Mouse (Mus musculus) embryonic facial prominence, embryonic 11.5 days (tissue): ENCODE data around the gene Dnajb14. TPM values are rescaled to one million over a fixed set of nuclear protein-coding genes. Genes with fewer than 3 reads are reported as not detected.

Experiments used
- ATAC-seq: fragments of 200-750 bp; cut with Nextera tagmentation; replicated peaks from 2 replicates; pipeline ENCODE4 v1.8.0; 2017; ENCODE audit warnings: low read depth; ENCODE audit not compliant: insufficient number of reproducible peaks, low FRiP score, low TSS enrichment
- DNase-seq: peaks from one replicate; pipeline ENCODE4 v3.0.0-alpha.2; 2015; ENCODE audit warnings: low spot score
- H3K27ac ChIP-seq: fragments of 300-500 bp; sonication (generic); replicated peaks from 2 replicates; pipeline ENCODE4 v1.5.1; 2014; ENCODE audit warnings: mild to moderate bottlenecking, low read depth, low read length, control low read depth
- H3K27me3 ChIP-seq: fragments of 300-500 bp; sonication (generic); 2 replicates; pipeline ENCODE4 v1.6.1; 2014; ENCODE audit warnings: mild to moderate bottlenecking, low read length, moderate library complexity, mixed read lengths; ENCODE audit not compliant: control insufficient read depth, insufficient read depth
- H3K36me3 ChIP-seq: fragments of 300-500 bp; sonication (generic); replicated peaks from 2 replicates; pipeline ENCODE4 v1.6.1; 2014; ENCODE audit warnings: low read depth, mild to moderate bottlenecking, low read length, moderate library complexity, mixed read lengths; ENCODE audit not compliant: control insufficient read depth, insufficient read depth
- H3K4me1 ChIP-seq: fragments of 300-500 bp; sonication (generic); 2 replicates; pipeline ENCODE4 v1.6.1; 2014; ENCODE audit warnings: low read length, mixed read lengths; ENCODE audit not compliant: control insufficient read depth, insufficient read depth
- H3K4me2 ChIP-seq: fragments of 300-500 bp; sonication (generic); 2 replicates; pipeline ENCODE4 v1.6.1; 2014; ENCODE audit warnings: low read depth, mild to moderate bottlenecking, control low read depth, low read length, moderate library complexity
- H3K4me3 ChIP-seq: fragments of 300-500 bp; sonication (generic); 2 replicates; pipeline ENCODE4 v1.5.1; 2014; ENCODE audit warnings: low read depth, low read length, control low read depth
- H3K9ac ChIP-seq: fragments of 300-500 bp; sonication (generic); replicated peaks from 2 replicates; pipeline ENCODE4 v1.6.1; 2014; ENCODE audit warnings: mild to moderate bottlenecking, control low read depth, low read length
- H3K9me3 ChIP-seq: fragments of 300-500 bp; sonication (generic); replicated peaks from 2 replicates; pipeline ENCODE4 v1.6.1; 2016; ENCODE audit warnings: mild to moderate bottlenecking, low read length, inconsistent platforms, mixed read lengths; ENCODE audit not compliant: control insufficient read depth
- WGBS: fragments of 180-500 bp; shearing (Covaris S2); extraction: QIAGEN DNeasy Blood & Tissue Kit; methylation state at CpG from one replicate; pipeline ENCODE4 v1.1.7; 2014; 5-methylcytosine and 5-hydroxymethylcytosine counted together
- polyA plus RNA-seq: library from polyadenylated mRNA; unstranded; fragments of >200 nt; fragmentation: Nextera tagmentation; extraction: Ambion mirVana; gene quantifications from 2 replicates; pipeline ENCODE4 v1.2.1, GENCODE M21; 2014

The Dnajb14 gene
- polyA plus RNA-seq, 1 experiment from 2014 or later, result 9.4 TPM

DNA sequence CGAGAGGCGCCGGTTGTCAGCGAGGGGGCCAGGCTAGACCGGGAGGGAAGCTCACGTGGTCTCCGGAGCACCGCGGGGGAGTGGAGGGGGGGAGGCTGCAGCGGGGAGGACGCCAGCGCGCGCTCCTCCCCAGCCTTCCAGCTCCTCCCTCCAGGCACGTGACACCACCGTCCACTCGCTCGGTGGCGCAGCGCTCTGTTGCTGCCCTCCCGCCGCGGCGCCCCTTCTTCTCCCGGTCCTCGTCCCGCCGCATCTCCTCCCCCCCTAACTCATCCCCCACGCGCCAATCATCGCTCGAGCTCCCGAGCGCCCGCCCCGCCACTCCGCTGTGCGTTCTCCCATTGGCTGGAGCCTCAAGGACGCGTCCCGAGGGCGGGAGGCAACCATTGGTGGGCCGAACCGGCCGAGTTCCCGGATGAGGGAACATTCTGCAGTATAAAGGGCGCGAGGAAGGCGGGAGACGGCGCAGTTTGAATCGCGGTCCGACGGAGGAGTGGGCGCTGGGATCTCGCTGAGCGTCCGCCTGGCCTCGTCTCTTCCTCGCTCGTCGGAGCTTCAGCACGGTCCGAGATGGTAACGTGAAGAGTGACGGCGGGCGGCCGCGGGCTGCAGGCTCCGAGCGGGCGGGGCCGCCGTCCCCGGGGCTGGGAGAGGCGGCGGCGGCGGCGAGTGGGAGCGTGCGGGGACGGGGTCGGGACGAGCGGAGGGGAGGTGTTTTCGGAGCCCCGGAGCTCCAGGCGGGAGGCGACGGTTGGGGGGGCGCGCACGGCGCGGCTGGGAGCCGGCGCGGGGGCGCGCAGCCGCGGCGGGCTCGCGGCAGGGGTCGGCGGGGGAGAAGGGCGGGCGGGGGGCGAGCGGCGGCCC is 3.1 kb upstream of the Dnajb14 start, which contains the start of gene H2afz:
Gene H2afz (plus strand): TSS at position 364 of the 864 bp plus-strand sequence.
- Histone ChIP-seq H3K9ac (peak within 1 kb of the TSS; percentile 99), H3K27me3 (no peaks in the 10 kb centered on the region), H3K4me1 (no peaks in the 10 kb centered on the region), H3K9me3 (no peaks in the 10 kb centered on the region), H3K4me3 (peak within 1 kb of the TSS; percentile 87), H3K27ac (peak within 1 kb of the TSS; percentile 99), H3K4me2 (peak within 1 kb of the TSS; percentile 57), H3K36me3 (no peaks in the 10 kb centered on the region)
- under 1% methylated on average over 83 of the region's 115 CpGs for WGBS
- DNase-seq (peak; percentile 99), ATAC-seq (peak; percentile 91)

DNA sequence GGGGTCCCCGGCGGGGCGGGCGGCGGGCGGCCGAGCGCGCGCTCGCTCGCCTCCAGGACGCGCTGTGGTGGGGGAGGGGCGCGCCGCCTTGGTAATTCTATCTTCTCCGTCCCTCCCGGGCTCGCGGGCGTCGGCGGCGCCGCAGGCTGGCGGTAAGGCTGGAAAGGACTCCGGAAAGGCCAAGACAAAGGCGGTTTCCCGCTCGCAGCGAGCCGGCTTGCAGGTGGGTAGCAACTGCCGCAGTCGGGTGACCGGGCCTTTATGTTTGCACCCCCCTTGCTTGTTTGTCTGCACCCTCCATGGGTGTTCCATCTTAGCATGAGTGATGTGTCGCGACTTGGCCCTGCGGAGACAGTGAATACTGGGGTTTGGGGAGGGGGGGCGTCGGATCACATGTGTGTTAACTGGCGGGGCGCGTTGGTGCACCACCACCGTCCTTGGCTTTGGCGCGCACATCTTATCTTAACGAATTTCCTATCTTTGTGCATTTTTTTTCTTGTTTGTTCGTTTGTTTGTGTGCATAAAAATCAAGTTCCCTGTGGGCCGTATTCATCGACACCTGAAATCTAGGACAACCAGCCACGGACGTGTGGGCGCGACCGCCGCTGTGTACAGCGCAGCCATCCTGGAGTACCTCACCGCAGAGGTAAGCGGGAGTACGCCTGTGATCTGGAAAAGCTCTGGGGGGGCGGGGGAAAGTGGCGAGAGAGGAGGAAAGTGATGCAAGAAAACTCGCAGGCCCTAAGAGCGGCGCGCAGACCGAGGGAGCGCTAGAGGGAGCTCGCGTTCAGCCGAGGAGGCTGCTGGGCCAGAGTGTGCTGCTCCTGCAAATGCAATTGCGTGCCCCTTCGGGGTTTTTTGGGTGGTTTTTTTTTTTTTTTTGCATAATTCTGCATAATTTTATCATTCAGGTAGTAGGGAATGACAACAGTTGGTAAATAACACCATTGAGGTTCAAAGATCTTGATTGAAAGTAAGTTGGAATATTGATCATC is 2.2 kb upstream of the Dnajb14 start:
- WGBS, result under 1% methylated on average over 66 of the region's 74 CpGs
- DNase-seq, result peak; percentile 95

DNA sequence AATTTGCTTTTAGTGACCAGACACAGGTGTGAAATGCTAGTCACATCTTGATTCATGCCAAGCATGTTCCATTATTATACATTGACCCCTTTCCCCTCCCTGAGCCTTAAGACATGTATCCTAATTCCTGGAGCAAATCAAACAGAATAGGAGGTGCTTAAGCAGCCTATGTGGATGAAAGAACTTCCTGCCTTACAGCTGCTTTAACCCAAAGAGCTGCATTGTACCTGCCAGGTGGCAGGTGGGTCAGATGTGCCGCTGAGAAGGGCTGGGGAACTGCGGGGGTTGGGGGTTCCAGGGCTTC is 390 bp upstream of the Dnajb14 start:
- Histone ChIP-seq H3K27me3 (no peaks in the 10 kb centered on the region), H3K4me3 (peak overlapping the region; percentile 86), H3K9ac (peak overlapping the region; percentile 97), H3K27ac (peak overlapping the region; percentile 97), H3K36me3 (no peaks in the 10 kb centered on the region), H3K4me1 (no peaks in the 10 kb centered on the region), H3K9me3 (no peaks in the 10 kb centered on the region), H3K4me2 (peak overlapping the region; percentile 92)
- WGBS, result 3% methylated on average over 2 of the region's 2 CpGs
- ATAC-seq, result no peak
- DNase-seq, result no peak

More for the DNA sequence above, 2.2 kb upstream of the Dnajb14 start:
- Histone ChIP-seq H3K4me3 (peak overlapping the region; percentile 87), H3K27ac (peak overlapping the region; percentile 99), H3K27me3 (no peaks in the 10 kb centered on the region), H3K9ac (peak overlapping the region; percentile 99), H3K36me3 (no peaks in the 10 kb centered on the region), H3K4me1 (no peaks in the 10 kb centered on the region), H3K9me3 (no peaks in the 10 kb centered on the region), H3K4me2 (peak overlapping the region; percentile 30)
- ATAC-seq, result peak; percentile 50

DNA sequence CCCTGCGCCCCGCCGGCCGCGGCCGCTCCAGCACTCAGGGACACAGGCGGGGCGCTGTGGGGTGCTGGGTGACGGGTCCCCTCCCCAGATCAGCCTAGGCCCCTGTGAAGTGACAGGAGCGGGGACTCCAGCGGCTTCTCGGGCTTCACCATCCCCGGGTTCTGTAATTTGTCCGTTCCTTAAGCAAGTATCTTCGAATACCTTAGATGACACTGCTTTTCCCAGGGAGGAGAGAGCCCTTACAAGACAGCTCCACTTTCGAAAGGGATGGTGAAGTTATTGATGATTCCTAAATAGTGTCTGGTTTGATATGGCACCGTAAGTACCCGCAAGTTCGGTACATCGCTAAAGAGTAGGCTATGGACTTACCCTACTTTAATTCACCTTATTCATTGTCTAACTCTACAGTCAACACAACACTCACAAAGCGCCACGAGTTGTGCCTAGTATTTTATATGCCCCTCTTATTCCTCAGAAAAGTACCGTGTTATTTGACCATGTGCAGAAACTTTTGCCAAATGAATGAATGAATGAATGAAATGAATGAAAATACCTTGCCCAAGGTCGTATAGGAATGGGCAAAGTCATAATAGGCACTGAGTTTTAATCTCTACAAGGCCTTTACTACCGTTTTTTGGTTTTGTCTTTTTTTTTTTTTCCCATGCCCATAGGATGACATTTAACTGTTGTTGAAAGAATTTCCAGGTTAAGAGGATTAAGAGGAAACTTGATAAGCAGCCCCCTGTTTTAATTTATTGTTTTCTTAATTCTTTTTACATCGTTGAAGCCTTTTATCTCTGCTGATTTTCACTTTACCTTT is 829 bp downstream of the Dnajb14 start:
- H3K4me3 ChIP-seq, result peak overlapping the region; percentile 86
- peak; percentile 49 for DNase-seq
- peak overlapping the region; percentile 97 for H3K9ac ChIP-seq
- H3K27me3 ChIP-seq, result no peaks in the 10 kb centered on the region
- H3K27ac ChIP-seq, result peak overlapping the region; percentile 97
- ATAC-seq, result no peak
- 7% methylated on average over 23 of the region's 26 CpGs for WGBS
- H3K9me3 ChIP-seq, result no peaks in the 10 kb centered on the region
- peak overlapping the region; percentile 92 for H3K4me2 ChIP-seq
- H3K4me1 ChIP-seq, result no peaks in the 10 kb centered on the region
- no peaks in the 10 kb centered on the region for H3K36me3 ChIP-seq

DNA sequence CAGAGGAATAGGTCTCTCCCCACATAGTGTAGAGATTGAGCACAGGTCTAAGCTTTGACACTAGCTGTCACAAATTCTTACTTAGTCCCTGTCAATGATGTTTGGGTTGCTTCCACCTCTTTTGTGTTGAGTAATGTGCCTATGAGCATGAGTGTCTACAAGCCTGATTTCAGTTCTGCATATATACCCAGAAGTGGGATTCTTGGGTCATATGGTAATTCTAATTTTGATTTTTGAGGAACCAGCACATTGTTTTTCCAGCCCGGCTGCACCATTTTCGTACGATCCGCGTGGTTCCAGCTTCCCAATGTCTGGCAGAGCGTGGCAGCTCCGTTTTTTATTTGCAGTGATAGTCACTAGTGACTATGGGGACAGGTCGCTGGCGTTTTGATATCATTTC is 1.9 kb downstream of the Dnajb14 start:
- no peak for ATAC-seq
- no peaks in the 10 kb centered on the region for H3K4me1 ChIP-seq
- H3K36me3 ChIP-seq, result no peaks in the 10 kb centered on the region

DNA sequence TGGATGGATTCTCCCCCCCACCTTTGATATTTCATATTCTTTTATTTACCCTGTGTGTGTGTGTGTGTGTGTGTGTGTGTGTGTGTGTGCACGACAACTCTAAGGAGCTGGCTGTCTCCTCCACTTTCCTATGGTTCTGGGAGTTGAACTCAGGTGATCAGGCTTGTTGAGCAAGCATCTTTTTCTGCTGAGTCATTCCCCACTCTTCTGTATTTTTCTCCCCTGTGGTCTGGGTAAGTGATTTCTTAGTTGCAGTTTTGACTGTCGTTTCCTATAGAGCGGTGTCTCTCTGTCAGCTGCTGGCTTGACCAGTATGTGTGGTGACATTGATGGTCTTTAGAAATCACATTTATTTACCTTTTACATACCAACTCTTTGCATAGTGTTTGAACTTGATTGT is 11.8 kb downstream of the Dnajb14 start:
- ATAC-seq, result no peak
- no peaks in the 10 kb centered on the region for H3K9me3 ChIP-seq
- no peak overlapping the region for H3K27ac ChIP-seq
- 90% methylated on average over 3 of the region's 3 CpGs for WGBS
- no peak overlapping the region for H3K4me3 ChIP-seq
- no peaks in the 10 kb centered on the region for H3K27me3 ChIP-seq
- H3K4me1 ChIP-seq, result no peaks in the 10 kb centered on the region
- no peak overlapping the region for H3K9ac ChIP-seq
- no peak for DNase-seq
- H3K4me2 ChIP-seq, result no peak overlapping the region
- no peaks in the 10 kb centered on the region for H3K36me3 ChIP-seq

More for the DNA sequence above, 1.9 kb downstream of the Dnajb14 start:
- Histone ChIP-seq H3K27ac (no peak overlapping the region), H3K9ac (no peak overlapping the region), H3K27me3 (no peaks in the 10 kb centered on the region), H3K4me3 (no peak overlapping the region), H3K4me2 (no peak overlapping the region), H3K9me3 (no peaks in the 10 kb centered on the region)
- no peak for DNase-seq
- 96% methylated on average over 9 of the region's 9 CpGs for WGBS

DNA sequence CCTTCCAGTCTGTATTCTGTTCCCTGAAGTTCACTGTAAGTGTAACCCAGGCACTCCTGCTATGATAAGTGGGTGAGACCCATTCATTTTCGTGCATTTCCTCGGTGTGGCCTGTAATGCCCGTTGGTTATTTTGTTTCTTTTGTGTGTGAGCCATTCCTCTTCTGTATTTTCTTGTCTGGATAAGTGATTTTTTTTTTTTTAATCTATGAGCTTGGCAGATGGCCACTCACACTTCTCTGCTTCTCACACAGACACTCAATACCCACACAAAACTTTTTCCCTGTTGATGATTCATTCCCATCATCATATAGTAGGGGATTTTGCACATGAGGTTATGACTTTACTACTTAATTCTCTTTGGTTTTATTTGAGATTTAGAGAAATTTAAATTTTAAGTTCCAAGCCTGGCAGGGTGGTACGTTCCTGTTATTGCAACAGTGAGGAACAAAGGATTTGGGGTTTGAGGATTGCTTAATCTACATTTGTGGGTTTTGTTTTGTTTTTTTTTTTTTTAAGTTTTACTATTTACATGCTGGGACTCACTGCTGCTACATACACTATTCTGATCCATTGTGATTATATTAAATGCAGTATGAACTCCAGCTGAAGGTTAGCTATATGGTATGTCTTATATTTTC is 12.8 kb downstream of the Dnajb14 start:
- Histone ChIP-seq H3K27ac (no peak overlapping the region), H3K4me1 (no peaks in the 10 kb centered on the region), H3K9me3 (no peaks in the 10 kb centered on the region), H3K9ac (no peak overlapping the region), H3K27me3 (no peaks in the 10 kb centered on the region), H3K36me3 (no peaks in the 10 kb centered on the region), H3K4me2 (no peak overlapping the region), H3K4me3 (no peak overlapping the region)
- no peak for ATAC-seq
- no peak for DNase-seq
- 88% methylated on average over 4 of the region's 4 CpGs for WGBS
